Mouse (Mus musculus) urinary bladder, postnatal 36 days (tissue): Measurements from ENCODE around the gene Acsl1.

ENCODE experiments used
- DNase-seq, 2 experiments: peaks; one replicate each; pipeline ENCODE4 v3.0.0; 2022; ENCODE audit warnings: low spot score in 2 of 2, mixed read lengths in 1 of 2

The Acsl1 gene

DNA sequence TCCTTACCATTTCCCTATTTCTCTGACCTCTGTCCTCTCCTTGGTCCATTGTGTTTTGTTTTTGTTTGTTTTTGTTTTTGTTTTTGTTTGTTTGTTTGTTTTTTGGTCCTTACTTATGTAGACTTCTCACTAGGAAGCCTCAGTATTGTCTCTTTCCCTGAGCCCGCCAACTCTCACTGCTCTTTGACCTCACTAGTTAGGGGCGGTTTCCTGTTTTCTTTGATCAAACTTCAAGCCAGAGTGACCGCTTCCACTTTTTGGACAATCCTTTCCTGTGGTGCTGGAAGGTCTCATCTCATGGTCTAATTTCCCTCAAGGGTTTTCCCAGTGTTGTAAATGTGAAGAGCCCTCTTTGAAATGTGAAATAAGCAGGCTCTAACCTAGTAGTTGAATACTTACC is 33.4 kb downstream of the Acsl1 start:
- no peak for DNase-seq

DNA sequence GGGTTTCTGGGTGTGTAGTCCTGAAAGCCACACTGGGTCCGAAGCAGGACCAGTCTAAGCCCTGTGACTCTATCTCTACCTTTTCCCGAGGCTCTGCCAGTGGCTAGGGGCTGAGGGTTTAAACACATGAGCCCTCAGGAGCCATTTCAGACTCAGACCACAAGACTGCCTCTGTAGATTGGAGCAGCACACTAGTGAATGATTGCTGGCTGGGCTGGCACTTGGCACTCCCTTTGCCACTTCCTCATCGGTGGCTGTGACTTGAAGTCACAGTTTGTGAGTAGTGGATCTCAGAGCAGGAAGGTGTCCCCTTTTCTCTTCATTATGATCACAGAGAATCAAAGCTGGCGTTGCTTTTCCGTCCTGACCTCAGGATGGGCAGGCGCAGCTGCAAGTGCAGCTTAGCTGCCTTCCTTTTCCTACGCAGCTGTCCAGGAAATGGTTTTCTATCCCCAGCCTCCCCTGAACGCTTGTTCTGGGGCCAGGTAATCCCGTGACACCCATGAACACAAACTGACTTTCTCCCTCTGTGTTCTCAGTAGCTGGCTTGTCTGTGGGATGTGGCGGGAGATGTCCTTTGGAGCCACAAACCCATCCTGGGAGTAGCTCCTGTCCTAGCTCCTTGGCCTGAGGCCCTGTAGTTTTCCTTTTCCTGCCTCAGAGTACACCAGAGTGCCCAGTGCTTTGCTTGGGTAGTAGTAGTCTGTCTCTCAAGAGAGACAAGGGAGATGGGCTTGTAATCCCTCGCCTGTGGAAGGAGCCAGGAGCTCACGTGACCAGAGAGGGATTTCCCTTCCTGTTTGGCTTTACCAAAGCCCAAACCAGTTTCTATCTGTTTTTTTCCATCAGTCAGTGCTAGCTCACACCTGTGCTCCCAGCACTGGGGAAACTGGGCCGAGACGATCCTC is 37.9 kb downstream of the Acsl1 start:
- DNase-seq = no peak

- DNase-seq = no peak
Observed at GRCm38 (mm10) chr8:46509474-46509873, 38.6 kb downstream of the Acsl1 start.

GRCm38 (mm10) chr8:46511336-46511735 is 40.5 kb downstream of the Acsl1 start:
- DNase-seq = no peak

DNA sequence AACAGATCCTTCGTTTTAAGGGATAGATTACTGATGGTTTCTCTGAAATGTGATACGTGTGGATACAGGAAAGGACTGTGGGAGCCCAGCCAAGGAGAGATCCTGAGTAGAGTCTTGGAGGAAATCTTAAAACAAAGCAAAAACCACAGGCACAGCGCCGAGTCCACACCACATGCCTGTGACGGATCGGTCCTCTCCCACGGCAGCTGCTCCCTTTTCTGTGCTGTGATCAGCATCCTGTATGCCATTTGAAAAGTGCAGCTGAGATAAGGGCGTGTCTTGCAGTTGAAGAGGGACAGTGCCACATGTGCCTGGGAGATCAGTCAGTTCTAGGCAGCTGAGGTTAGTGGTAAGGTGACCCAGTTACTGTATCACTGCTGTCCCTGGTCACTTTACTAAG is 41.7 kb downstream of the Acsl1 start:
- no peak for DNase-seq

DNA sequence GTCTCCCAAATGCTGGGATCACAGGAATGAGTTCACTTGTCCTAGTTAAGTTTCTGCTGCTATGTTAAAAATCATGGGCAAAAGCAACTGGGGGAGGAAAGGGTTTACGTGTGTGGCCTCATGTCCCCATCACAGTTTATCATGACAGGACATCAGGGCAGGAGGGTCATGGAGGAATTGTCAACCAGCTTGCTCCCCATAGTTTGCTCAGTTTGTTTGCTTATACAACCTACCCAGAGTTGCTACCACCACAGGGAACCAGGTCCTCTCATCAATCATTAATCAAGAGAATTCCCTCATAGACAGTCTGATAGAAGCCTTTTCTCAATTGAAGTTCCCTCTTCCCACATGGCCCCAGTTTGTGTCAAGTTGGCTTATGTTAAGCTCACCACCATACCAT is 43.2 kb downstream of the Acsl1 start:
- no peak for DNase-seq

DNA sequence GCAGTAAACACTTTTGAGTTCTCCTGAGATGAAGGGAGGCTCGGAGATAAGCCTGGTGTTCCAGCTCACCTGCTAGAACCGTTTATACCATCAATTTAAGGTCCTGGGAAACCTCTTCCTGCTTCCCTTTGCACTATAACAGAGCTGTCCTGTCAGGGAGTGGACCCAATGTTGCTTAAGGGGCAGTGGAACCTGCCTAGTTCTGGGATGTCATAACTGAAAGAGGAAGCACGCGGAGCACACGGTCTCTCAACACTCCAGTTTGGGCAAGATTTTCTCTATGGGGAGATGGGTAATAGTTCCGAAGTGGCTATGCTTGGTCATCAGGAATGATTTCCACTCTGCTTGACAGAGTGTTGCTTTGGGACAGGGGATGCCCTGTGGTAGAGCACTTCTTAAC is 49.8 kb downstream of the Acsl1 start:
- no peak for DNase-seq

- no peak for DNase-seq
Observed at GRCm38 (mm10) chr8:46526098-46526497, 55.3 kb downstream of the Acsl1 start.

DNA sequence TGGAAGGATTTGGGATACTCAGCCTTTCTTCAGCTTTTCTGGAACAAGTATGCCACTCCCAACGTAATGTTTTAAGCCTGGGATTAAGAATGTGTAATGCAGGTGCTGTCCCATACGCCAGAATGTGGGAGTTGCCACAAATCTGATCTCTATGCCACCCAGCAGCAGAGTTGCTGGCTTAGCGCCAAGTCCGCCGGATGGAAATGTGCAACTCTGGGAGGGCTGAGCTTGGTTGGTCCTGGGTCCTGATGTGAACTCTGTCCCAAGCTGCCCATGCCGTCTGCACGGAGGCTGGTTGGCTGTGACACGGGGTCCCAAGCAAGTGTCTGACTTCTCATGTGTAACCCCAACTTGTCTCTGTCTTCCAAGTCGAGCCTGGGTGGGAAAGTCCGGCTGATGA is 56.0 kb downstream of the Acsl1 start:
- DNase-seq = no peak

DNA sequence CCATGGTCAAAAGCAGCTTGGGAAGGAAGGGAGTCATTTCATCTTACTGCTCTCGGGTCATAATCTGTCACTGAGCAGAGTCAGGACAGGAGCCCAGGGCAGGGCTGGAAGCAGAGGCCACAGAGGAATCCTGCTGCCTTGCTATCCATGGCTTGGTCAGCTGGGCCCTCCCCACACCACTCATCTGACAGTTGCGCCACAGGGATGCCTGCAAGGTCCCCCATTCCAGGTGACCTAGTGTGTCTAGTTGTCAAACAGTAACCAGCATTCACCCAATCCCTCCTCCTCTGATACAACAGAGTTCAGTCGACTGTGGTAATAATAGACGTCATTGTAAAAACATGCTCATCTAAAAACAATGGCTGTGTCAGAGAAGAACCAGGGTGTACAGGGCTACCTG is 58.7 kb downstream of the Acsl1 start:
- no peak for DNase-seq

DNA sequence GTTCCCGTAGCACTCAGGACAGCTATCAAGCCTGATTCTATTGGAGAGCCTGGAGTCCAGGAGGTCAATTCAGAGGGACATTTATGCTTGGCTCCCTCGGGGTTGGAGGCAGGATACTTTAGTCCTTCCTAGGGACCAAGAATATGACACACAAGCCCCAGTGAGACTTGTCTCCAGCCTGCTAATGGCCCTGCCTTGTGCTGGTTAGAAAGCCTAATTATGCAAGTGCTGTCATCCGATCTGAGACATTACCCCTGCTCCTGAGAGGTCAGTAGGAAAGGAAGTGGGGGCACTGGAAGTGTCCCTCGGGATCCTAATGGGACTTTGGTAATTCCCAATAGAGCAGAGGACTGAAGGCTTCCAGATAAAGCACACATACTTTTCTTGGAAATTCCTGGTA is 59.7 kb downstream of the Acsl1 start:
- DNase-seq = no peak

DNA sequence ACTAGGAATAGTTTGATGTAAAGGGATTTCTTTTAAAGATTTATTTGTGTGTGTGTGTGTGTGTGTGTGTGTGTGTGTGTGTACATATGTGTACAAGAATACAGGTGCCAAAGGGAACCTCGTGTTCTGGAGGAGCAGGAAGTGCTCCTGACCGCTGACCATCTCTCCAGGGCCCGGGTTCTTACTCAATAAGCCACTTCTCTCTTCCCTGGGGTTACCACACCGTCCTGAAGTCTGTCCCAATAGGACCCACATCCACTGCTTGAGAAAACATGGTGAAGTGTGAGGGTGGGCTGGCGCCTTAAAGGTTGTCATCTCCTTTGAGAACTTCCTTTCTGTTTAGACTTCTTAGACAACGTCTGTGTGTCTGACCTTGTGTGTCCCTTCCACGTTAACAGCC is 63.1 kb downstream of the Acsl1 start:
- no peak for DNase-seq

DNA sequence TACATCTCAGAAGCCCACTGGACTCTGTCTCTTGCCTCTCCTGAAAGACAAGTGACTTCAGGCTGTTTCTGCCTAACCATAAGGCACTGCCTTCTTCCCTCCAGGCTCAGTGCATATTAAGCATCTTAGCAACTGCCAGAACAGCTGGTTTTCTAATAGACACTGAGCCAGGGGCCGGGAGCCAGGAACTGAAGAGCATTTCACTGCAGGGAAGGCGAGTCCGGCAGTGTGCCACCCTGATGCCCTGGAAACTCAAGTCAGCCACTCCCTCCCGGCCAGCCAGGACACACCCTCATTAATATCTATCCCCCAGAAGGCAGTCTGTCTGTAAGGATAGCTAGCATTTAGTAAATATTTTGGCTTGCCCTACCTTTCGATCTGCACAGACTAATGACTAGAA is 68.9 kb downstream of the Acsl1 start:
- DNase-seq = no peak

DNA sequence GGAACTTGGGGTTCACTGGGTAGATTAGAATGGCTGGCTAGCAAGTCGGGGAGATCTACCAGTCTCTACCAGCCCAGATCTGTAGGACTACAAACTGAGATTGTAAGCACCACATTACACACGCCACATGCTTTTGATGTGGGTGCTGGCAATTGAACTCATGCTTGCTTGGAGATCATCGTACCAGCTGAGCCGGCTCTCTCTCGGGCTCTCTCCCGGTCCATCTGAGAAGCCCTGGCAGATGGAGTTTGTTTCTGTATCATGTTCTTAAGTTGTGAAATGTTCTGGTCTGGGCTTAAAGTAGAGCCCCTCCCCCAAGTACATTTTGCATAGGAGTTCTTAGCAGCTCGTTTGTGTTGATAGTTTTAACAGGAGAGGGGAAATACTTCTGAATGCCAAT is 72.4 kb downstream of the Acsl1 start:
- no peak for DNase-seq

- DNase-seq = peak in 1 of 2 experiments; percentile 16
Observed at GRCm38 (mm10) chr8:46543662-46544061, 72.8 kb downstream of the Acsl1 start.

- DNase-seq = no peak
Observed at GRCm38 (mm10) chr8:46545854-46546253, 75.0 kb downstream of the Acsl1 start.

DNA sequence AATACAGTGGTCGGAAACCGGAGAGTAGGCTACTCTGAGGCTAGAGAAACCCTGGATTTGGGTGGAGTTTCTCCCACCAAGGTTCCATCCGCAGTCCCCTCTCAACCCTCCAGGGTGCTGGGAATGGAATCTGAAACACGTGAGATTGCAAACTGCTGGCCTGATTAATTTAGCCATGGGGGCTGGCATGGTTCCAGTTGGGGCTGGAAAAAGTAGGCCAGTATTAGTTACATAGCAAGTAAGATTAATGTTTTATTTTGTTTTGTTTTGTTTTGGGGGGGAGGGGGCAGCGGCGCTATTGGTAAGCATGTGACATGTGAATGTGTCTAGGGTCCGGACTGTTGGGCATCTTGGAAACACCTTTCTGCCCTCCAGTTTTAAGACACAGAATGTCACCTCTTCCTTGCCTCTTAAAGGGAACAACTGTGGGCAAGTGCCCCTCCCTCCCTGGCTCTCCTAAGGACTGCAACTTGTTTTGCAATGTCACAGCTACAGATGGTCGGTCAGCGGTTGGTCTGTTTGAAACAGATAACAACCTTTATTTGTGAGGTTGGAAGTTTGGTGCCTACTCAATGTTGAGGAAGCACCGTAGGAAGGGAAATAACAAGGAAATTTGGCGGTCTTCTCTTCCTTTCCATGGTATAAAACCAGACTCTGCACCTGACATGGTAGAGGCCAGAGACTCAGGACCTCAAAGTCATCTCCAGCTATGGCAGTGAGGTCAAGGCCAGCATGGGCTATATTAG is 75.8 kb downstream of the Acsl1 start:
- DNase-seq = peak in 1 of 2 experiments; percentile 26

GRCm38 (mm10) chr8:46547245-46547644 is 76.4 kb downstream of the Acsl1 start:
- no peak for DNase-seq

- no peak for DNase-seq
Observed at GRCm38 (mm10) chr8:46550058-46550457, 79.2 kb downstream of the Acsl1 start.

DNA sequence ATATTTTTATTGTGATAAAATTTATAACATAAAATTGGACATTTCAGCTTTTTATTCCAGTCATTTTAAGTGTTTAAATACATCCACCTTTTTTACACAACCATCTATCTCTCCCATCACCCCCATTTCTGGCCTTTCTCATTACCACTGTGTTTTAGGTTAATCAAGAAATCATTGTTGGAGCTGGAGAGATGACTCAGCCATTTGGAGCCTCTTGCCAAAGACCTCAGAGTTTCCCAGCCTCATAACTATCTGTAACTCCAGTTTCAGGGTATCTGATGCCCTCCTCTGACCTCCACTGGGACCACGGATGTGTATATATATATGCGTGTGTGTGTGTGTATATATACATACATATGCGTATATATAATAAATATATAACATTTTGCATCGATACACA is 80.2 kb downstream of the Acsl1 start:
- no peak for DNase-seq

DNA sequence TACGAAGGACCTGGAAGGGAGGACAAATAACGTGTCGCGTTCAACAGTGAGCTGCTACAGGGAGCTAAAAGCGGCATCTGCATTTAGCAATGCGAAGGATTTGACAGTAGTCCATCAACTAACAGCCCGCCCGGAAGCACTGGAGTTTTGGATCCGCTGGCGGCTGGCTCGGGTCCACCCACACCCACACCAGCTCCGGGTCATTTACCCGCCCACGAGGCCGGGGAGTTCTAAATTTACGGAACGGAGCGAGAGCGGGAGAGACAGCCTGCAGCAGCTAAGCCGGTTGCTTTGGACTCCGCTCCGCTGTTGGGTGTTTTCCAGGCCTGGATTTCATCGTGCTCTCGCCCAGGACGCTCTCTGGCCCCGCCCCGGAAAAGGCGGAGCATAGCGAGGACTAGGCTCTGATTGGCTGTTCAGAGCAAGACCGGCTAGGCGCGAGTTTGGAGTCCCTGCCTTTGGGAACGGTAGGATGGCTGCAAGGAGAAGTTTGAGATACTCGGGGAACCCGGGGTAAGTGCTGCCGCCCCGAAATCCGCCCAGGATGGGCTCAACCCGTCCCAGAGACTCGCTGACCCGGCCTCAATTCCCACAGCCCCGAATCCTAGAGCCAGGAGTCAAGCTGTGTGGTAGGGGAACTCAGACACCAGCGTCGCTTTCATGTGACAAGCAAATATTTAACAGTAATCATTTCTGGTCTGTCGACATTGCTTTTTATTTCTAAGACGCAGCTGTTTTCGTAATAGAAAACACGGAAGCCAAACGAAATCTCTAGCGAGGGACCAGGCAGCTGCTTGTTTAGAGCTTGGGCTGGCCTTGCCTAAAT is 81.0 kb downstream of the Acsl1 start, which contains the start of gene Cenpu:
Gene Cenpu (plus strand): TSS at position 414 of the 826 bp plus-strand sequence.
- DNase-seq = peak; percentile 99 to 100

- DNase-seq = no peak
Observed at GRCm38 (mm10) chr8:46552441-46552765, 81.6 kb downstream of the Acsl1 start.
